Mouse (Mus musculus): ENCODE data around the gene Cd59b.
"Not testable (repeated sequence)": the region's sequence is repeated elsewhere in the genome, so short reads cannot be mapped to it uniquely, and the experiment has no call there.

Cd59b gene

DNA sequence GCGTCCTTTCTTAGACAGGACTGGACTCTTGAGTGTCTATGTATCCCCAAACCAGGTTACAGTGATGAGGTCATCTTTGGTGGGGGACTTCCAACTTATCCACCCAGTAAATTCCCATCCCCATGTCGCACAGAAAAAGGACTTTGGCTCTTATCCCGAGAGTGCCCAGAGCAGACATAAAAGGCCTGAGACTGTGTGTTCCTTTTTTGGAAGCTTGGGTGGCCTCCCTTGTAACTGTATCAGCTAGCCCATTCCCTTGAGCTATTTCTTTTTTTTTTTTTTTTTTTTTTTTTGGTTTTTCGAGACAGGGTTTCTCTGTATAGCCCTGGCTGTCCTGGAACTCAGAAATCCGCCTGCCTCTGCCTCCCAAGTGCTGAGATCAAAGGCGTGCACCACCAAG, 4.1 kb upstream of the Cd59b start, which contains the start of gene Gm10912:
TSS of gene Gm10912 (plus strand) at position 301 of the 400 bp plus-strand sequence.
- not testable (repeated sequence) for DNase-seq (ENCODE audit: low spot score)

DNA sequence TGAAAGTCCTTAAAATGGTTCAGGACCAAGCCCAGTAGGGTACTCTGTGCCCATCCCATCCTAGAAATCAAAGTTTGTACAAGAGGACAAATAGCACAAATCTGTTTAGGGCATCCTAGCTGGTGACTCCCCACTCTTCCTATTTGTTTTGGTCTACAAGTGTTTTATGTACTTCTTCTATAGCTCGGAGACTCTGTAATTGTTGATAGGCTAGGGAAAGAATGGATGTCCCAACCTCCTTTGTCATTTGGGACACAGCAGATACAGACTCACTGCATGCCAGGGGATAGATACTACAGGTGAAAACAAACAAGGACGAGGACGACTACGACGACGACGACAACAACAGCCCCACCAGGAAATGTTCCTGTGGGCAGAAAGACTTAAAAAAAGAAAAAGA, 1.2 kb upstream of the Cd59b start, which contains the start of gene Gm10799:
TSS of gene Gm10799 (minus strand) at position 101 of the 400 bp plus-strand sequence.
- not testable (repeated sequence) for DNase-seq (ENCODE audit: low spot score)

DNA sequence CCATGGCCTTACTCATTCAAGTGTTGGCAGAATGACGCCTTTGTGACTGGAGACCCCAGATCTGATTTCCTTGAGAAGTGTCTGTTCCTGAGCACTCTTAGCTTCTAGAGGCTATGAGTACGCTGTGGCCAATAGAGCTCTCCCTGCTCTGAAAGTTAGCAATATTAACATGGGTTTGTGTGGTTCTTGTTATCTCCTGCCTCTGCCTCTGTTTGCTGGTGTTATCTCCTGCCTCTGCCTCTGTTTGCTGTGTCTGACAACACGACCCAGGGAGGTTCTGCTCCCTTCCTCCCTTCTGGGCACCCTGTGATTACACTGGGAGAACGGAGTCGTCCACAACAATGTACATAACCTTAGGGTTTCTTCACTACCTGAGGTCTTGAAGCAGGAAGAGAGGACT, 8.6 kb downstream of the Cd59b start:
- not testable (repeated sequence) for DNase-seq (ENCODE audit: low spot score)

GRCm38 (mm10) chr2:104081436-104082050, 11.9 kb downstream of the Cd59b start:
- not testable (repeated sequence) for DNase-seq (ENCODE audit: low spot score)

- no peak for DNase-seq (ENCODE audit: low spot score)
These were observed 12.8 kb downstream of the Cd59b start for GRCm38 (mm10) chr2:104082474-104082873.

GRCm38 (mm10) chr2:104084027-104084426, 14.4 kb downstream of the Cd59b start:
- not testable (repeated sequence) for DNase-seq (ENCODE audit: low spot score)

DNA sequence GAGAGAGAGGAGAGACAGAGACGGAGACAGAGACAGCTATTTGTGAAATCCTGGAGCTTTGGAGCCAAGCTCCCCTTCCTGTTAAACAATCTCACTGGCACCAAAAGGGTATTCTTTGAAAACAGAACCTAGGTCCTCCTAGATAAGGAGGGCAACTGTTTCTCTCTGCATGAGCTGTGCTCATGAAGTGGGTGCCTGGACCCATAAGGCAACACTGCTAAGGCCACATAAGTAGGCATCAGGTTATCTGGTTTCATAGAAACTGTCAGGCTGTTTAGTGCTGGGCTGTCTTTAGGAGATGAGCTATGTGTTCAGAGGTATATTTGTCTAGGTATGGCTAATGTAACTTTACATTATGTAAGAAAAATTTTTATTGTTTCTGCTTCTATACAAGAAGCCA, 17.9 kb downstream of the Cd59b start:
- not testable (repeated sequence) for DNase-seq (ENCODE audit: low spot score)

DNA sequence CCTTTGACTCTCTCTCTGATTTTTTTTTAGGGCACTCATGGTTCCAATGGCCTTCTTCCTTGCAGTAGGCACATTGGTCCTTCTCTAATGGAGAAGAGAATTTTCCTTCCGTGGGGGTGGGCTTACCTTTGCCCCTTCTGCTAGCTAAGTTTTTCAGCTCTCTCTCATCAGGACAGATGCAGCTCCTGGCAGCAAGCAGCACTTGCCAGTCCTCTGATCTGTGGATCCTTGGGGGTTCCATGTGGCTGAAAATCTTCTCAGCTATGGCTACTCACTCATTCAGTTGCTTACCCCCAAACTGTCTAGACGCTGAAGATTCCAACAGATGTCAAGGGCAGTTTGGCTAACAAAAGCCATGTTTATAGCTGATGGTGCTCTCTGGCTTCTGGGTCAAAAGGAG, 23.7 kb downstream of the Cd59b start:
- DNase-seq (ENCODE audit: low spot score): no peak

DNA sequence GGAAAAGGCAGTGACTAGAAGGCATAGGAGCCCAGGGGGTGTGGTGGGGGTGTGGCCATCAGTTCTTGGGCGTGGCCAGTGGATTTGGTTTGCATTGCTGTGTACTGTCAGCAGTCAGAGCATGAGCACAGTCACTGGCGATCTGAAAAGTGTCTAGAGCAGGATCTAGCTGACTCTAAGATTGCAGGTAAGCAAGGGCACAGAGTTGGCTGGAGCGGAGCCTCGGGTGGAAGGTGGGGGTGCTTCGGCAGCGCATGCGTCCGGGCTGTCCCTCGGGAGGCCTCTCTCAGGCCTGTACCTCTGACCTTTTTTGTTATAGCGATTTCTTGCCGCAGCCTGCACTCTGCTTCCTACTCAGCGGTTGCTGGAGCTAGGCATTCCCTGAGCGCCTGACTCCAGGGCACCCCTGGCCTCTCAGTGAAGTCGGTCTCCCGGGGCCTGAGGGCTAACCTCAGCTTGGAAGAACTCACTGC, 26.1 kb downstream of the Cd59b start, which contains the start of gene Cd59a:
TSS of gene Cd59a (plus strand) at position 61 of the 473 bp plus-strand sequence.
- DNase-seq (ENCODE audit: low spot score): peak; percentile 85

GRCm38 (mm10) chr2:104096256-104096655, 26.6 kb downstream of the Cd59b start:
- DNase-seq (ENCODE audit: low spot score): no peak

GRCm38 (mm10) chr2:104096796-104097195, 27.1 kb downstream of the Cd59b start:
- DNase-seq (ENCODE audit: low spot score): not testable (repeated sequence)

DNA sequence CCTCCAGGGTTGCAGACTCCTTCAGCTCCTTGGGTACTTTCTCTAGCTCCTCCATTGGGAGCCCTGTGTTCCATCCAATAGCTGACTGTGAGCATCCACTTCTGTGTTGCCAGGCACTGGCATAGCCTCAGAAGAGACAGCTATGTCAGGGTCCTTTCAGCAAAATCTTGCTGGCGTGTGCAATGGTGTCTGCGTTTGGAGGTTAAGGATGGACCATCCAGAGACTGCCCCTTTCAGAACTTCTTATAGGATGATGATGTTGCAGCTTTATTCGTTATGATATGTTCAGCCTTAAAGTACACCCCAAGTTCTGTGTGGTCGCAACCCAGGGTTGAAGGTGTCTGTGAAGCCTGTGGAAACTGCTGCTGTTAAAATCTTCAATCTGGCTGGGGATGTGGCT, 27.7 kb downstream of the Cd59b start:
- DNase-seq (ENCODE audit: low spot score): not testable (repeated sequence)

DNA sequence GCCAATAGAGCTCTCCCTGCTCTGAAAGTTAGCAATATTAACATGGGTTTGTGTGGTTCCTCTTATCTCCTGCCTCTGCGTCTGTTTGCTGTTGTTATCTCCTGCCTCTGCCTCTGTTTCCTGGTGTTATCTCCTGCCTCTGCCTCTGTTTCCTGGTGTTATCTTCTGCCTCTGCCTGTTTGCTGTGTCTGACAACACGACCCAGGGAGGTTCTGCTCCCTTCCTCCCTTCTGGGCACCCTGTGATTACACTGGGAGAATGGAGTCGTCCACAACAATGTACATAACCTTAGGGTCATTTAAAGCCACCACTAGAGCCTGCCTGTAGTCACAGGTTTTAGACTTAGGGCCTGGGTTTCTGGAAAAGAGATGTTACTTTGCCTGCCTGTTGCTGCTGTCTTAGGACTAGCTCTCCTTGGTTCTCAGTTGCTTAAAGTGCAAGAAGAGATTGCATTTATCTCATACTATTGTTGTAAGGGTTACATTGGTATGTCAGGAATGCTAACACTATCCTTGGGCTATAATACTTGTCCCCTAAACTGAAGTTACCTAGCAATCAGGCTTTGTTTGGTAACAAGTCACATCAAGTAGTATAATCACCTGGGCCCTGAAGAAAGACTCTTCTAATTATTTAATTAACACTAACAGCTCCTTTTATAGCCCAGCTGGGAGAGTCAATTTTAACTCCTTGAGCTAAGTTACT, 29.0 kb downstream of the Cd59b start:
- DNase-seq (ENCODE audit: low spot score): no peak

DNA sequence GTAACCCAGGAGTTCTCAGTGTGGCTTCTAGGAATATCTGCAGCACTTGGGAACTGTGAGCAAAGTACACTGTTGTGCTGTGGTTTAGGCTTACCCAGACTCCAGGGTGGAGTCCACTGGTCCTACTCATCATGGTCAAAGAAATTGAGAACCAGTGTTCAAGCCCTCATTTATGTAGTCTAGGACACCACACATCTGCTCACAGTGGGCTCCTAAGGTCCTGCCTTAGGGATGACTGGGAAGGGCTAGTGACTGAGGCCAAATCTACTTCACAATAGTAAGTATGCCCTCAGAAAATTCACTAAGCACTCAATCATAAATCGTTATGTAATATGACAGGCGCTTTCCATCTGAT, 29.6 kb downstream of the Cd59b start:
- no peak for DNase-seq (ENCODE audit: low spot score)

- no peak for DNase-seq (ENCODE audit: low spot score)
These were observed 30.3 kb downstream of the Cd59b start for GRCm38 (mm10) chr2:104099946-104100345.

DNA sequence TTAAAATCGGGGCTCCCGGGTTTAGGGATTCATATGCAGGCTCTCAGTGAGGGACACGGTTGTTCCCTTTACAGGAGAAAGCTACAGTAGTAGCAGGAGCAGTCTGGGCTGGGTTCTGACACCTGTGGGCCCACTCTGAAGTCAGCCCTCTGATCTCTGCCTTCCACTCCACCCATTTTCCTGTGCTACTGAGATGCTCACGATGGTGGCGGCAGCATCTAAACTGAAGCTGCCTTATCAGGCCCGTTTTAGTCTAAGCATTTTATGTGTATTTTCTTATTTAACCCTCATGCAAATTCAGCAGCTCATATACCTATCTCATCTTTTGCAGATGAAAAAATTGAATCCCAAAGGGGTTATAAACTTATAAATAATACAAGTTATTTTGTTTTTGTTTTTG, 35.2 kb downstream of the Cd59b start:
- no peak for DNase-seq (ENCODE audit: low spot score)

- not testable (repeated sequence) for DNase-seq (ENCODE audit: low spot score)
These were observed 39.4 kb downstream of the Cd59b start for GRCm38 (mm10) chr2:104109021-104109420.

- DNase-seq (ENCODE audit: low spot score): no peak
These were observed 39.9 kb downstream of the Cd59b start for GRCm38 (mm10) chr2:104109528-104109927.

GRCm38 (mm10) chr2:104110031-104110430, 40.4 kb downstream of the Cd59b start:
- DNase-seq (ENCODE audit: low spot score): no peak

- not testable (repeated sequence) for DNase-seq (ENCODE audit: low spot score)
These were observed 41.6 kb downstream of the Cd59b start for GRCm38 (mm10) chr2:104111170-104111797.

- not testable (repeated sequence) for DNase-seq (ENCODE audit: low spot score)
These were observed 43.9 kb downstream of the Cd59b start for GRCm38 (mm10) chr2:104113563-104113962.

- DNase-seq (ENCODE audit: low spot score): no peak
These were observed 45.2 kb downstream of the Cd59b start for GRCm38 (mm10) chr2:104114898-104115297.

DNA sequence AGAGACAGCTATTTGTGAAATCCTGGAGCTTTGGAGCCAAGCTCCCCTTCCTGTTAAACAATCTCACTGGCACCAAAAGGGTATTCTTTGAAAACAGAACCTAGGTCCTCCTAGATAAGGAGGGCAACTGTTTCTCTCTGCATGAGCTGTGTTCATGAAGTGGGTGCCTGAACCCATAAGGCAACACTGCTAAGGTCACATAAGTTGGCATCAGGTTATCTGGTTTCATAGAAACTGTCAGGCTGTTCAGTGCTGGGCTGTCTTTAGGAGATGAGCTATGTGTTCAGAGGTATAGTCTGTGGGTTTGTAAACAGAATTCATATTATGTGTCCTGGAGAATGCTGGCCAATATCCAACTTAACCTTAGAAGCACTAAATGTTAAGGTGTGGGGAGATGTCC, 47.5 kb downstream of the Cd59b start:
- not testable (repeated sequence) for DNase-seq (ENCODE audit: low spot score)
